Mouse (Mus musculus): Measurements from ENCODE around the gene Hnf1b. TPM values are rescaled to one million over a fixed set of nuclear protein-coding genes. Genes with fewer than 3 reads are reported as not detected.

The Hnf1b gene
- not detected in 2 replicates for polyA plus RNA-seq (2012; ENCODE audit: low replicate concordance)

DNA sequence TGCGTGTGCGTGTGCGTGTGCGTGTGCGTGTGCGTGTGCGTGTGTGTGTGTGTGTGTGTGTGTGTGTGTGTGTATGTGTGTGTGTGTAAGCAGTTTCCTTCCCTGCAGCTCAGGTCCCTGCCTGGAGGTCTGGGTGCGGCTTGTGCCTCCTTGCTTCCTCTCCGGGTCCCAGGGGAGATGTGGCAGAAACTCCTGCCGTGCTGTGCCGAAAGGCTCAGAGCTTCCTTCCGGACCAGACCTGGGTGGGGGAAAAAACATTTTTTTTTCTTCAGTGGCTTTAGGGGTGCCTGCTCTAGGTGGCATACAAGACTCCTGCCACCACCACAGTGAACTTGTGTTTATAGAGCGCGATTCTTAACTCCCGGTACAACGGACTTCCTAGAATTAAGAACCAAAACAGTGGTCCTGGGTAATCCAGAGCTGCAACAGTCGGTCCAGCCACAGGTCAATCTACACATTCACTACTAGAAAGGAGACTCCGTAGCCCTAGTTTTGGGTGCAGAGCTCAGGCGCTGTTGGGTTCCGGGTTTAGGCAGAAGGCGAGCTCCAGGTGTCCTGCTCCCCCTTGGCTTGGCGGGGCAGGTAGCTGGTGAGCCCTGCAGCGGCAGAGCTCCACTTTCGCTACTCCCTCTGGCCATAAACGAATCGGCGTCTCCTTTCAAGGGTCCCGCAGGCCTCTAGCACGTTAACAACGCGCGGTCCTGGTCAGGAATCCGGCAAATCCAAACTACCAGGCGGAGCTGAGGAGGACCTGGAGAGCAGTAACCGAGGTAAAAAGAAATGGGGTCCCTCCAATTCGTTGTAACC lies at the start of gene Hnf1b:
Gene Hnf1b (plus strand): TSS at position 535 of the 807 bp plus-strand sequence.

DNA sequence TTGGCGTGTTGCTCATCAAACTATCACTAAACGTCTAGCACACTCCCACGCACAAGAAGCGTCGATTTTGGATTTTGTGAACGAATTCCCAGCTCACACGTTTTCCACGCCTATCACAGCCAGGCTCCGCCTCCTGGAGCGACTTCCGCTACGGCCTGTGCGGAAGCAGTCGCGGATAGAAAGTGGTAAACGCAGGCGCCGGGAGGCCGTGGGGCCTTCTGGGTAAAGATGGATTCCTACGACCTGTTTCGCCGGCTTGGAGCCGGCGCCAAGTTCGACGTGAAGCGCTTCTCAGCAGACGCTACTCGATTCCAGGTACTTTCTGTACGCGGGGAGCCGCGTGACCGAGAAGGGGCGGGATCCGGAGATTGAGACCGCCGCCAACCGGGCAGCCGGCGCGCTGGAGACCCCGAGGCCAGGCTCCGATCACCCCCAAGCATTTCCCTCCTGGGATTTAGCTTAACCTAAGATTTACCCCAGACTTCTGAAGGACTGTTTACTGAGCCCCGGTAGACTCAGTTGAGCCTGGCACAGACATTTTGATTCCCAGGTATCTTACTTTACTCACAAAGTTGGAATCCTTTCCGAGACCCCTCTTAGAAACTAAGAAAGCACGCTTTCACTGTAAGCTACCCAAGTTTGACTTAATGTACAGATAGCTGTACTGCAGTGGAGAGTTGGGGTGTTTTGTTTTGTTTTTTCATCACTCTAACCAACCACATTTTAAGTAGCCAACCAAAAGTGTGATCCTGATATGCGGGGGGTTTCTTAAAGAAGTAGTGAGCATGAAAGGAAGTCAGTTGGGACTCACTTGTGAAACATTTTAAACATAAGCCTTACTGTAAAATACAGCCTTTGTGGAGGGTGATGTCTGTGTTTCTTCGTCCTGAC lies 92.3 kb downstream of the Hnf1b start, which contains the start of gene Ddx52:
Gene Ddx52 (plus strand): TSS at position 113 of the 891 bp plus-strand sequence.

Other genes with a start within 250 kb of the Hnf1b start
- gene Rpl9-ps1, start 204.4 kb upstream of the Hnf1b start, polyA plus RNA-seq (2012; ENCODE audit: low replicate concordance), result 0.36 TPM in 1 of 2 replicates, not detected in the other
- 0.25 and 2.2 TPM in 2 replicates for gene Ccl3, start 200.7 kb upstream of the Hnf1b start, polyA plus RNA-seq (2012; ENCODE audit: low replicate concordance)
- 1.1 and 4.5 TPM in 2 replicates for gene Ccl4, start 187.5 kb upstream of the Hnf1b start, polyA plus RNA-seq (2012; ENCODE audit: low replicate concordance)
- not detected in 2 replicates for gene Wfdc17, start 146.1 kb upstream of the Hnf1b start, polyA plus RNA-seq (2012; ENCODE audit: low replicate concordance)
- not detected in 2 replicates for gene Wfdc18, start 141.0 kb upstream of the Hnf1b start, polyA plus RNA-seq (2012; ENCODE audit: low replicate concordance)
- not detected in 2 replicates for gene Wfdc21, start 103.1 kb upstream of the Hnf1b start, polyA plus RNA-seq (2012; ENCODE audit: low replicate concordance)
- 4.6 and 8.6 TPM in 2 replicates for gene Heatr6, start 96.4 kb upstream of the Hnf1b start, polyA plus RNA-seq (2012; ENCODE audit: low replicate concordance)
- 0.37 and 2.0 TPM in 2 replicates for gene Ddx52, start 92.0 kb downstream of the Hnf1b start, polyA plus RNA-seq (2012; ENCODE audit: low replicate concordance)
- 2.5 and 25.9 TPM in 2 replicates for gene Synrg, start 114.4 kb downstream of the Hnf1b start, polyA plus RNA-seq (2012; ENCODE audit: low replicate concordance)
- 0.59 TPM in 1 of 2 replicates, not detected in the other for gene Dusp14, start 219.2 kb downstream of the Hnf1b start, polyA plus RNA-seq (2012; ENCODE audit: low replicate concordance)

All from leukemia stem cell, adult 10-12 weeks (primary cell).